7 mouse cellular contexts compared by ENCODE assay signal in the genomic region with DNA sequence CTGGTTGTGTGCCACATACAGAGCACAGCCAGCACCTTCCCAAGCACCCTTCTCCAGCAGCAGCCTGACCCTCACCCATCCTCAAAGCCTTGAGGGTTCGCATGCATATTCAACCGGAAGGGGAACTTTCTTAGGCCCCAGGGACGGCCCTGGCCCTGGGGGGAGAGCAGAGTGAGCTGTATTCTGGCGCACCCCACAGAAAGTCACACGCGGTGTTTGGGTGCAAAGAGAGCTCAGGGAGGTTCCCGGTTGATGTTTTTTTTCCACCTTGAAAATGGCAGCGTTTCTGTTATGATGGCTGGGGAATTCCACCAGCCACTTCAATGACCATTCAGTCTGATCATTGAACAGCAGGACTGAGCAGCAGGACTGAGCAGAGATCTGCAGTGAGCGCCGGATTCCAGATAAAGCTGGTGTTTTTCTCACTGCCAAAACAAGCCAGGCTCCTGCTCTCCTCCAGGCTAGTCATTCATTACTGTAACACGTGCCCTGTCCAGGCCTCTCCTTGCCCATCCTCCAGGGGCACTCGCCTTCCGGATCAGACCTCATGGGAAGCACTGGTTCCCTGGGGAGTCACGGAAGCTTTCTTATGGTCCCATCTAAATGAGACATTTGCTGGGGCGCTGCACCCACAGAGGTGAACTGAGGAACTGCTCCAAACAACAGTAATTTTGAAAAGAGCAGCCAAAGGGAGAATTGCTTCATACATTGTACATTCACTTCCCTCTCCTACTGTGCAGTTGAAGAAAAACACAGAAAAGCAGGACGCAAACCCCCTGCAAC. TPM values are rescaled to one million over a fixed set of nuclear protein-coding genes. Genes with fewer than 3 reads are reported as not detected.
DNase-seq lines count a peak whose midpoint lies in the region; ATAC-seq and TF ChIP-seq lines count a peak whose summit lies in the region.

No protein-coding gene starts in this region.

- no peaks in the 10 kb centered on the region for H3K36me3 ChIP-seq in hindbrain, postnatal 0 days (ENCODE audit: insufficient read depth, low read length)
- no peaks in the 10 kb centered on the region for H3K36me3 ChIP-seq in liver, embryonic 13.5 days

- peak; percentile 73 for ATAC-seq in hindbrain, postnatal 0 days
- ATAC-seq in liver, embryonic 13.5 days (ENCODE audit: low read depth): no peak
- ATAC-seq in erythroid progenitor cell, adult 5-6 weeks (replicated peaks; ENCODE audit: low FRiP score, poor library complexity, severe bottlenecking): no peak

- 24% methylated on average over 16 of the region's 16 CpGs for WGBS in hindbrain, postnatal 0 days
- 16% methylated on average over 16 of the region's 16 CpGs for WGBS in liver, embryonic 13.5 days (ENCODE audit: insufficient replicate concordance)

- peak; percentile 65 to 67 for DNase-seq in B cell, adult 2 months
- DNase-seq in CD4-positive, CD25-positive, alpha-beta regulatory T cell, adult 2 months (ENCODE audit: low read depth, low spot score): peak; percentile 63
- DNase-seq in hindbrain, postnatal 0 days (ENCODE audit: low spot score): peak; percentile 55
- DNase-seq in liver, embryonic 13.5 days: no peak
- DNase-seq in spleen, adult 12 weeks (ENCODE audit: low spot score): peak; percentile 13
- no peak for DNase-seq in cerebellum, postnatal 14 days

- H3K4me1 ChIP-seq in hindbrain, postnatal 0 days (ENCODE audit: insufficient read depth, low read length): peaks cover 11% of the 10 kb centered on the region
- peaks cover 57% of the 10 kb centered on the region for H3K4me1 ChIP-seq in liver, embryonic 13.5 days (replicated peaks)

- H3K27me3 ChIP-seq in hindbrain, postnatal 0 days (ENCODE audit: insufficient read depth, low read length): peaks cover 5% of the 10 kb centered on the region; the same call in 1 of the 2 replicates
- peaks cover 5% of the 10 kb centered on the region; the same call in 1 of the 2 replicates for H3K27me3 ChIP-seq in liver, embryonic 13.5 days

- no peak overlapping the region for H3K9ac ChIP-seq in hindbrain, postnatal 0 days (replicated peaks; ENCODE audit: low read length)
- H3K9ac ChIP-seq in liver, embryonic 13.5 days: peak overlapping the region; percentile 43

- H3K27ac ChIP-seq in hindbrain, postnatal 0 days: no peak overlapping the region
- peak overlapping the region; percentile 43 for H3K27ac ChIP-seq in liver, embryonic 13.5 days

- H3K4me3 ChIP-seq in hindbrain, postnatal 0 days (ENCODE audit: low read length): no peak overlapping the region
- H3K4me3 ChIP-seq in liver, embryonic 13.5 days (replicated peaks): peak overlapping the region; percentile 62

- H3K4me2 ChIP-seq in hindbrain, postnatal 0 days (ENCODE audit: low read depth, low read length): no peak overlapping the region
- peak overlapping the region; percentile 79 for H3K4me2 ChIP-seq in liver, embryonic 13.5 days

- peak; percentile 34; the same call in 1 of the 2 replicates for TF ChIP-seq CTCF in hindbrain, postnatal 0 days (IDR thresholded peaks at IDR 0.05; ENCODE audit: low read depth)

- H3K9me3 ChIP-seq in hindbrain, postnatal 0 days (ENCODE audit: low read length): no peaks in the 10 kb centered on the region
- H3K9me3 ChIP-seq in liver, embryonic 13.5 days (replicated peaks): no peaks in the 10 kb centered on the region

RNA-seq across cellular contexts. Expression of a gene that starts 6.0 kb away (rescaled TPM):
- 17.4 and 20.8 TPM in 2 replicates for total RNA-seq in hindbrain, postnatal 0 days (2014; rRNA removed)
- 9.2 and 10.1 TPM in 2 replicates for polyA plus RNA-seq in hindbrain, postnatal 0 days (2015; fragmentation: Nextera tagmentation; extraction: Ambion mirVana)
- 5.6 and 6.4 TPM in 2 replicates for polyA plus RNA-seq in liver, embryonic 13.5 days (2015; fragmentation: Nextera tagmentation; extraction: Ambion mirVana)
- 5.9 and 8.6 TPM in 2 replicates for total RNA-seq in erythroid progenitor cell, adult 5-6 weeks (2015; ENCODE audit: low replicate concordance)
- 7.8 and 16.3 TPM in 2 replicates for total RNA-seq in erythroid progenitor cell, adult 5-6 weeks (2017; ENCODE audit: low replicate concordance)

RNA-seq across cellular contexts. Expression of a gene that starts 41.5 kb away (rescaled TPM):
- total RNA-seq in hindbrain, postnatal 0 days (2014; rRNA removed): 69.8 and 80.2 TPM in 2 replicates
- polyA plus RNA-seq in hindbrain, postnatal 0 days (2015; fragmentation: Nextera tagmentation; extraction: Ambion mirVana): 41.2 and 44.7 TPM in 2 replicates
- polyA plus RNA-seq in liver, embryonic 13.5 days (2015; fragmentation: Nextera tagmentation; extraction: Ambion mirVana): 6.9 and 8.4 TPM in 2 replicates
- 1.8 and 2.5 TPM in 2 replicates for total RNA-seq in erythroid progenitor cell, adult 5-6 weeks (2015; ENCODE audit: low replicate concordance)
- 0.53 and 1.7 TPM in 2 replicates for total RNA-seq in erythroid progenitor cell, adult 5-6 weeks (2017; ENCODE audit: low replicate concordance)

Comparison
In these comparisons a context has a peak if more than half of its experiments do, and no peak if none do; other contexts are left out.
1. DNase-seq: peak in B cell, adult 2 months (2 of 2), CD4-positive, CD25-positive, alpha-beta regulatory T cell, adult 2 months (single experiment), hindbrain, postnatal 0 days (single experiment) and spleen, adult 12 weeks (single experiment); none in liver, embryonic 13.5 days (single experiment) and cerebellum, postnatal 14 days (0 of 2).
2. RNA of a gene that starts 41.5 kb away (total RNA-seq): 69.8 to 80.2 TPM in hindbrain, postnatal 0 days; 0.53 to 2.5 TPM in erythroid progenitor cell, adult 5-6 weeks; every median in the first group is over 10 times any median in the second.